Mouse (Mus musculus) G1E (cell line): ENCODE measurements at regions not wholly inside any gene's neighbourhood (a gene's known extent, or its start where the extent isn't known, plus 50 kb on each side); places are given as distances from the start of the nearest gene placed in this dataset.

Source experiments
- CTCF ChIP-seq: IDR thresholded peaks from 2 replicates; pipeline ENCODE4 v1.5.1; 2012; ENCODE audit warnings: low read depth, low read length, inconsistent platforms, mixed read lengths
- GATA1 ChIP-seq: IDR thresholded peaks from 2 replicates; pipeline ENCODE4 v1.6.1; 2012; ENCODE audit warnings: borderline replicate concordance, low read length, inconsistent platforms, mixed read lengths
- GATA2 ChIP-seq: IDR thresholded peaks from 2 replicates; pipeline ENCODE4 v1.6.1; 2012; ENCODE audit warnings: low read depth, low read length, inconsistent platforms, borderline replicate concordance
- POLR2AphosphoS5 ChIP-seq: IDR thresholded peaks from 2 replicates; pipeline ENCODE4 v1.6.1; 2012; ENCODE audit warnings: low read depth, low read length, inconsistent platforms; ENCODE audit not compliant: insufficient replicate concordance

GRCm38 (mm10) chr13:81885879-81886278 is 103.0 kb downstream of the Cetn3 start:
- TF ChIP-seq CTCF: no peak
- TF ChIP-seq POLR2AphosphoS5: no peak
- TF ChIP-seq GATA2: no peak
- TF ChIP-seq GATA1: no peak
